Mouse (Mus musculus) small intestine, adult 2 months (tissue): ENCODE measurements at regions not wholly inside any gene's neighbourhood (a gene's known extent, or its start where the extent isn't known, plus 50 kb on each side); places are given as distances from the start of the nearest gene placed in this dataset.

Experiments
- CTCF ChIP-seq: fragments of 200-500 bp; IDR thresholded peaks from 2 replicates; pipeline ENCODE4 v1.5.1; 2012; ENCODE audit warnings: low read depth, mild to moderate bottlenecking, control low read depth, inconsistent platforms, low read length, moderate library complexity, mixed read lengths; ENCODE audit not compliant: insufficient replicate concordance, insufficient read length; ENCODE audit errors: extremely low read depth
- POLR2A ChIP-seq: fragments of 200-500 bp; IDR thresholded peaks from 2 replicates; pipeline ENCODE4 v1.6.1; 2012; ENCODE audit warnings: low read depth, mild to moderate bottlenecking, control low read depth, inconsistent platforms, low read length, moderate library complexity

DNA sequence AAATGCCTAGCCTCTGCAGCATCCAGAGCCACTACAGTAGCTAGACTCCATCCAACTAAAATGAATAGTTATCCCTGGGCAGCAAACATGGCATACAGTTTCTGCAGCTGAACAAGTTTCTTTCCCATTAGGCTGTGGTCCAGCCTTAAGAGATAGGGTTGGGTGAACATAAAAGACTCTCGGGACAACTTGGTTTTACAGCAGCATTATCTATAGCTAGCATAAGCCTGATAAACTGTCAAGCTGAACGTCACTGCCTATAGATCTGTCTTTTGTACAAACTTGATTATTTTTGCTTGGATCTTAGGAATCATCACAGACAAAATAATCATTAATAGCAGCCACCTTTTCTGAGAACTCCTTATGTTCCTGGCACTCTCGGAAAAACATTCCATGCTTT is 169.8 kb upstream of the Acvr2a start:
- TF ChIP-seq CTCF (no peak), POLR2A (no peak)
